ENCODE assay signal across 8 mouse cellular contexts in the genomic region with DNA sequence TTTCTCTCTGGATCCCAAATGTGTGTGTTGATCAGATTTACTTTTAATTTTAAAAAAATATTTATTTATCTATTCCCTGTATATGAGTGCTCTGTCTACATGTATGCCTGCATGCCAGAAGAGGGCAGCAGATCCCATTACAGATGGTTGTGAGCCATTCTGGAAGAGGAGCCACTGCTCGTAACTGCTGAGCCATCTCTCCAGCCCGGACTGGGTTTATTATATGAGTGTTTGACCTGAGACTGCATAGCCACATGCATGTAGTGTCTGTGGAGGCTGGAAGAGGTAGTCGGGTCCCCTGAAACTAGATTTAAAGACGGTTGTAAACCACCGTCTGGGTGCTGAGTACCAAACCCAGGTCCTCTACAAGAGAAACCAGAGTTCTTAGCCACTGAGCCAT. TPM values are rescaled to one million over a fixed set of nuclear protein-coding genes. Genes with fewer than 3 reads are reported as not detected.
DNase-seq lines count a peak whose midpoint lies in the region; ATAC-seq and TF ChIP-seq lines count a peak whose summit lies in the region.

No protein-coding gene starts in this region.

- DNase-seq in right cerebral cortex, postnatal 4 days: peak; percentile 42
- no peak for DNase-seq in right cerebral cortex, adult 18-20 months
- DNase-seq in cerebellum, adult 8-10 months: peak; percentile 38
- DNase-seq in kidney, postnatal 0 days (ENCODE audit: low spot score): peak; percentile 67
- peak; percentile 73 for DNase-seq in lung, postnatal 36 days
- DNase-seq in urinary bladder, adult 2 months (ENCODE audit: low spot score): no peak

- H3K36me3 ChIP-seq in heart, embryonic 11.5 days (ENCODE audit: control insufficient read depth, insufficient read depth, low read length): no peaks in the 10 kb centered on the region
- no peaks in the 10 kb centered on the region for H3K36me3 ChIP-seq in kidney, postnatal 0 days (ENCODE audit: insufficient read depth, low read length)
- no peaks in the 10 kb centered on the region for H3K36me3 ChIP-seq in stomach, embryonic 16.5 days (ENCODE audit: control insufficient read depth, insufficient read depth, low read length)

- 54% methylated on average over 5 of the region's 5 CpGs for WGBS in heart, embryonic 11.5 days (ENCODE audit: insufficient replicate concordance)
- WGBS in kidney, postnatal 0 days: 65% methylated on average over 5 of the region's 5 CpGs
- whole genome bisulfite sequencing in stomach, embryonic 16.5 days: 64% methylated on average over 5 of the region's 5 CpGs

- no peak overlapping the region for H3K9ac ChIP-seq in heart, embryonic 11.5 days (ENCODE audit: low read depth, low read length)
- H3K9ac ChIP-seq in kidney, postnatal 0 days (ENCODE audit: low read depth, low read length): no peak overlapping the region
- H3K9ac ChIP-seq in stomach, embryonic 16.5 days (ENCODE audit: low read length): no peak overlapping the region

- no peaks in the 10 kb centered on the region for H3K27me3 ChIP-seq in heart, embryonic 11.5 days (ENCODE audit: control insufficient read depth, insufficient read depth, low read length)
- no peaks in the 10 kb centered on the region for H3K27me3 ChIP-seq in kidney, postnatal 0 days (ENCODE audit: insufficient read depth, low read length)
- H3K27me3 ChIP-seq in stomach, embryonic 16.5 days (ENCODE audit: control insufficient read depth, insufficient read depth, low read length): no peaks in the 10 kb centered on the region

- no peak for ATAC-seq in heart, embryonic 11.5 days (replicated peaks; ENCODE audit: insufficient number of reproducible peaks, low FRiP score, low TSS enrichment)
- ATAC-seq in kidney, postnatal 0 days (replicated peaks; ENCODE audit: low FRiP score, low read depth): no peak
- ATAC-seq in stomach, embryonic 16.5 days (ENCODE audit: insufficient read depth, low FRiP score): no peak

- 0 out of 2 replicates have a peak, but pooled peaks cover 5% of the 10 kb centered on the region for H3K4me1 ChIP-seq in heart, embryonic 11.5 days (ENCODE audit: control insufficient read depth, insufficient read depth, low read length)
- H3K4me1 ChIP-seq in kidney, postnatal 0 days (replicated peaks; ENCODE audit: insufficient read depth, low read length): no peaks in the 10 kb centered on the region
- H3K4me1 ChIP-seq in stomach, embryonic 16.5 days (ENCODE audit: control insufficient read depth, insufficient read depth, low read length): peaks cover 8% of the 10 kb centered on the region; the same call in 1 of the 2 replicates

- no peak overlapping the region for H3K27ac ChIP-seq in heart, embryonic 11.5 days (ENCODE audit: low read depth, low read length)
- no peak overlapping the region for H3K27ac ChIP-seq in kidney, postnatal 0 days
- 0 out of 2 replicates have a peak overlapping the region, but pooled peaks have one; percentile 21 for H3K27ac ChIP-seq in stomach, embryonic 16.5 days (ENCODE audit: low read length)

- peak; percentile 71 for TF ChIP-seq CTCF in kidney, postnatal 0 days (IDR thresholded peaks at IDR 0.05; ENCODE audit: low read depth)

- peaks cover 2% of the 10 kb centered on the region; the same call in 1 of the 2 replicates for H3K9me3 ChIP-seq in heart, embryonic 11.5 days (replicated peaks; ENCODE audit: control insufficient read depth, low read length)
- no peaks in the 10 kb centered on the region for H3K9me3 ChIP-seq in kidney, postnatal 0 days (replicated peaks; ENCODE audit: low read length)
- H3K9me3 ChIP-seq in stomach, embryonic 16.5 days (replicated peaks; ENCODE audit: control insufficient read depth, low read length): no peaks in the 10 kb centered on the region

- 0 out of 2 replicates have a peak overlapping the region, but pooled peaks have one; percentile 67 for H3K4me3 ChIP-seq in heart, embryonic 11.5 days (ENCODE audit: low read depth, low read length)
- H3K4me3 ChIP-seq in kidney, postnatal 0 days (replicated peaks; ENCODE audit: low read depth, low read length): peak overlapping the region; percentile 44; the same call in 1 of the 2 replicates
- peak overlapping the region; percentile 69; the same call in 1 of the 2 replicates for H3K4me3 ChIP-seq in stomach, embryonic 16.5 days (replicated peaks; ENCODE audit: low read length)

- peak overlapping the region; percentile 78 for H3K4me2 ChIP-seq in heart, embryonic 11.5 days
- H3K4me2 ChIP-seq in kidney, postnatal 0 days (ENCODE audit: low read length): peak overlapping the region; percentile 54
- peak overlapping the region; percentile 56 for H3K4me2 ChIP-seq in stomach, embryonic 16.5 days (ENCODE audit: low read depth, low read length)

RNA-seq across cellular contexts. Expression of a gene that starts 5.0 kb away (rescaled TPM):
- 2.9 and 3.3 TPM in 2 replicates for polyA plus RNA-seq in heart, embryonic 11.5 days (2014; fragmentation: Nextera tagmentation; extraction: Ambion mirVana)
- polyA plus RNA-seq in kidney, postnatal 0 days (2015; fragmentation: Nextera tagmentation; extraction: Ambion mirVana): 11.0 and 12.4 TPM in 2 replicates
- polyA plus RNA-seq in stomach, embryonic 16.5 days (2015; fragmentation: Nextera tagmentation; extraction: Ambion mirVana): 16.7 and 17.6 TPM in 2 replicates
- 16.3 and 19.4 TPM in 2 replicates for polyA plus RNA-seq in urinary bladder, adult 2 months (2012; rRNA removed)

RNA-seq across cellular contexts. Expression of a gene that starts 11.9 kb away (rescaled TPM):
- polyA plus RNA-seq in heart, embryonic 11.5 days (2014; fragmentation: Nextera tagmentation; extraction: Ambion mirVana): 0.59 and 1.1 TPM in 2 replicates
- polyA plus RNA-seq in kidney, postnatal 0 days (2015; fragmentation: Nextera tagmentation; extraction: Ambion mirVana): 0.72 and 0.77 TPM in 2 replicates
- 1.1 and 1.5 TPM in 2 replicates for polyA plus RNA-seq in stomach, embryonic 16.5 days (2015; fragmentation: Nextera tagmentation; extraction: Ambion mirVana)
- polyA plus RNA-seq in urinary bladder, adult 2 months (2012; rRNA removed): 17.1 and 21.3 TPM in 2 replicates

RNA-seq across cellular contexts. Expression of a gene that starts 20.6 kb away (rescaled TPM):
- polyA plus RNA-seq in heart, embryonic 11.5 days (2014; fragmentation: Nextera tagmentation; extraction: Ambion mirVana): 0.09 TPM in 1 of 2 replicates, not detected in the other
- polyA plus RNA-seq in kidney, postnatal 0 days (2015; fragmentation: Nextera tagmentation; extraction: Ambion mirVana): 0.62 and 0.67 TPM in 2 replicates
- polyA plus RNA-seq in stomach, embryonic 16.5 days (2015; fragmentation: Nextera tagmentation; extraction: Ambion mirVana): 0.26 and 0.49 TPM in 2 replicates
- polyA plus RNA-seq in urinary bladder, adult 2 months (2012; rRNA removed): 1.1 and 1.3 TPM in 2 replicates

RNA-seq across cellular contexts. Expression of a gene that starts 41.2 kb away (rescaled TPM):
- 0.17 and 0.20 TPM in 2 replicates for polyA plus RNA-seq in heart, embryonic 11.5 days (2014; fragmentation: Nextera tagmentation; extraction: Ambion mirVana)
- polyA plus RNA-seq in kidney, postnatal 0 days (2015; fragmentation: Nextera tagmentation; extraction: Ambion mirVana): not detected in 2 replicates
- 0.10 TPM in 1 of 2 replicates, not detected in the other for polyA plus RNA-seq in stomach, embryonic 16.5 days (2015; fragmentation: Nextera tagmentation; extraction: Ambion mirVana)
- 0.15 and 0.22 TPM in 2 replicates for polyA plus RNA-seq in urinary bladder, adult 2 months (2012; rRNA removed)

RNA-seq across cellular contexts. Expression of a gene that starts 49.9 kb away (rescaled TPM):
- 2.6 and 2.8 TPM in 2 replicates for polyA plus RNA-seq in heart, embryonic 11.5 days (2014; fragmentation: Nextera tagmentation; extraction: Ambion mirVana)
- 3.5 and 3.9 TPM in 2 replicates for polyA plus RNA-seq in kidney, postnatal 0 days (2015; fragmentation: Nextera tagmentation; extraction: Ambion mirVana)
- 2.1 and 2.3 TPM in 2 replicates for polyA plus RNA-seq in stomach, embryonic 16.5 days (2015; fragmentation: Nextera tagmentation; extraction: Ambion mirVana)
- 7.7 and 10.1 TPM in 2 replicates for polyA plus RNA-seq in urinary bladder, adult 2 months (2012; rRNA removed)

Comparison
In these comparisons a context has a peak if more than half of its experiments do, and no peak if none do; other contexts are left out.
1. DNase-seq: peak in right cerebral cortex, postnatal 4 days (single experiment), cerebellum, adult 8-10 months (single experiment), kidney, postnatal 0 days (single experiment) and lung, postnatal 36 days (single experiment); none in right cerebral cortex, adult 18-20 months (single experiment) and urinary bladder, adult 2 months (single experiment).
2. Peak in every context shown above with its lines, with median percentiles within 50 percentile points of each other: H3K4me2 ChIP-seq and H3K4me3 ChIP-seq.